Mouse (Mus musculus) embryonic facial prominence, embryonic 13.5 days (tissue): Measurements from ENCODE around the gene Smyd3. TPM values are rescaled to one million over a fixed set of nuclear protein-coding genes. Genes with fewer than 3 reads are reported as not detected.

Experiments
- ATAC-seq: fragments of 200-750 bp; cut with Nextera tagmentation; 2 replicates; pipeline ENCODE4 v1.8.0; 2017; ENCODE audit warnings: low read depth; ENCODE audit not compliant: insufficient number of reproducible peaks, insufficient read depth, low FRiP score, low TSS enrichment
- H3K27ac ChIP-seq: fragments of 300-500 bp; sonication (generic); 2 replicates; pipeline ENCODE4 v1.5.1; 2015; ENCODE audit warnings: moderate library complexity, mild to moderate bottlenecking, inconsistent platforms
- H3K27me3 ChIP-seq: fragments of 300-500 bp; sonication (generic); 2 replicates; pipeline ENCODE4 v1.6.1; 2015; ENCODE audit warnings: mild to moderate bottlenecking, inconsistent platforms
- H3K36me3 ChIP-seq: fragments of 300-500 bp; sonication (generic); 2 replicates; pipeline ENCODE4 v1.6.1; 2015; ENCODE audit warnings: mild to moderate bottlenecking, inconsistent platforms
- H3K4me1 ChIP-seq: fragments of 300-500 bp; sonication (generic); 2 replicates; pipeline ENCODE4 v1.6.1; 2015; ENCODE audit warnings: inconsistent platforms
- H3K4me2 ChIP-seq: fragments of 300-500 bp; sonication (generic); 2 replicates; pipeline ENCODE4 v1.6.1; 2015; ENCODE audit warnings: moderate library complexity, mild to moderate bottlenecking, inconsistent platforms
- H3K4me3 ChIP-seq: fragments of 300-500 bp; sonication (generic); 2 replicates; pipeline ENCODE4 v1.5.1; 2015; ENCODE audit warnings: mild to moderate bottlenecking, inconsistent platforms
- H3K9ac ChIP-seq: fragments of 300-500 bp; sonication (generic); 2 replicates; pipeline ENCODE4 v1.6.1; 2015; ENCODE audit warnings: mild to moderate bottlenecking, inconsistent platforms
- H3K9me3 ChIP-seq: fragments of 300-500 bp; sonication (generic); 2 replicates; pipeline ENCODE4 v1.6.1; 2016; ENCODE audit warnings: inconsistent platforms
- WGBS: fragments of 180-500 bp; shearing (Covaris S2); methylation state at CpG from one replicate; pipeline ENCODE4 v1.1.7; 2015; ENCODE audit warnings: mixed read lengths; 5-methylcytosine and 5-hydroxymethylcytosine counted together
- polyA plus RNA-seq: library from polyadenylated mRNA; unstranded; fragments of >200 nt; fragmentation: Nextera tagmentation; extraction: Ambion mirVana; gene quantifications from 2 replicates; pipeline ENCODE4 v1.2.1, GENCODE M21; 2015

Gene Smyd3
- polyA plus RNA-seq, 1 experiment from 2014 or later, result 30.1 TPM

- H3K9me3 ChIP-seq, result no peaks in the 10 kb centered on the region
- no peaks in the 10 kb centered on the region for H3K27me3 ChIP-seq
- H3K4me1 ChIP-seq, result peaks cover 62% of the 10 kb centered on the region
- H3K4me3 ChIP-seq, result no peak overlapping the region
- H3K27ac ChIP-seq, result no peak overlapping the region; the same call in 1 of the 2 replicates
- ATAC-seq, result no peak
- WGBS, result 65% methylated on average over 5 of the region's 5 CpGs
- H3K4me2 ChIP-seq, result no peak overlapping the region
- no peak overlapping the region for H3K9ac ChIP-seq
- H3K36me3 ChIP-seq, result no peaks in the 10 kb centered on the region
These were observed 473.7 kb downstream of the Smyd3 start for GRCm38 (mm10) chr1:179044165-179044564.

DNA sequence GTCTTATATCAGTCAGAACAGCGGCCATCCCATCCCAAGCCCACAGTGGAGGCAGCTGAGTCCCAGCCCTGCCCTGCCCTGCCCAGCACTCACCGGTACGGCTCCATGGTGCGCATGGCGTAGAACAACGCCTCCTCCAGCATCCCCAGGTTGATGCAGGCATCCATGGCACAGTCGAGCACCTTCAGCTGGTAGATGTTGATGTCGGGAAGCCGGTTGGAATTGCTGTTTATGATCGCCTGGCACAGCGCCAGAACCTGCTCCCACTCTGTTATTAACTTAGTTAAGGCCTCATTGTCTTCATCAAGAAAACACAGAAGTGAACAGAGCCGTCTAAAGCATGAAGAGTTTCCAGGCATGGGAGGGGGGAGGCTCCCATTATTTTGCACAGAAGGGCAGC lies 474.2 kb downstream of the Smyd3 start:
- WGBS, result 71% methylated on average over 12 of the region's 12 CpGs
- Histone ChIP-seq H3K27ac (peak overlapping the region; percentile 44; the same call in 1 of the 2 replicates), H3K27me3 (no peaks in the 10 kb centered on the region), H3K4me2 (no peak overlapping the region), H3K9me3 (no peaks in the 10 kb centered on the region), H3K4me1 (peaks cover 59% of the 10 kb centered on the region), H3K36me3 (no peaks in the 10 kb centered on the region), H3K9ac (no peak overlapping the region), H3K4me3 (no peak overlapping the region)
- 0 out of 2 replicates have a peak, but pooled peaks have one; percentile 54 for ATAC-seq

DNA sequence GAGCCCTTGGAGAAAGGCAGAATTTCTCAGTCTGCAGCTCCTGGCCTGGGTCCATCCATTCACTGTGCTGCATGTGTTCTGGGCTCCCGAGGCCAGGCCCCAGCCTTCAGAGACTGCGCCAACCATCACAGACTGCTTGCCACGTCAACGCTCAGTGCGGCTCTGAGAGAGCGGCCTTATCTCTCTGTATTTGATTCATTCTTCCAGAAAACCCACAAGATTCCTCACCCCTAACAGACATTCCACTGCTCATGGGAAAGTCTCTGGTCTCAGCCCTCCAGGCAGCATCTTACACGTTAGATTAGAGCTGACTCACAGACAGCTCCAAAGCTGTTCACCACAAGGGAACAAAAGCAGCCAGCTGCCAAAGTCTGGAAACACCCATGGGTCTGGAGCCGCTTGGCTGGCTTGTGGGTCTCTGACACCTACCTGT lies 475.9 kb downstream of the Smyd3 start:
- 41% methylated on average over 8 of the region's 8 CpGs for WGBS
- Histone ChIP-seq H3K27me3 (no peaks in the 10 kb centered on the region), H3K27ac (peak overlapping the region; percentile 83), H3K9me3 (no peaks in the 10 kb centered on the region), H3K9ac (0 out of 2 replicates have a peak overlapping the region, but pooled peaks have one; percentile 33), H3K4me3 (no peak overlapping the region), H3K4me1 (peaks cover 45% of the 10 kb centered on the region), H3K36me3 (no peaks in the 10 kb centered on the region), H3K4me2 (no peak overlapping the region)
- ATAC-seq, result peak; percentile 72

DNA sequence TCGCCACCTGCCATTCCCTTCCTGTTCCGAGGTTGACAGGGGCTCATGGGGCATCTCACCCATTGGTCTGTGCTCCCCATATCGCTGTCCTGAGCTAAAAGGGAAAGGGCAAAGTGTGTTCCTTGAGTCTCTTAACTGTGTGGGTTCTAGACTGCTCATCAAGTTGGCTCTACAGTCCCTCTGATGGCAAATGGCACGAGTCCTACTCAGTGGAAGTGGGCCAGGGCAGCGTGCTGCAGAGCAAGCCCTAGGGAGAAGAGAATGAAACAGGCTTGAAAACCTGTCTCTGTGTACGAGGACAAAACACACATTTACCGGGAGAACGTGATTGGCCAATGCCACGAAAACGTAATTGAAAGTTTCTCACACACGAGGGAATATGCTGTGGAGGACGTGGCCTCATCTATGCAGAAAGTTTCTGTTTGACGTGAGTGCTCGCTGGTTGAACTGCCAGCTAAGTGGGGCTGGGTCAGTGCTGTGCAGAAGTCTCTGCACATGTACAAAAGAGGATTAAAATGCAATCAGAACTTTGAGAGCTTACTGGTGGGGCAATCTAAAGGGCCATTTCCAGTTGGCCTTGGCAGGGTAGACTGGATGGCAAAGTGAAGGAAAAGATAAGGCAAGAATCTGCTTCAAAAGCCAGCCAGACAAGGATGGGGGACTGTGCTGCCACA lies 476.5 kb downstream of the Smyd3 start:
- Histone ChIP-seq H3K27me3 (no peaks in the 10 kb centered on the region), H3K27ac (peak overlapping the region; percentile 83), H3K9me3 (no peaks in the 10 kb centered on the region), H3K36me3 (no peaks in the 10 kb centered on the region), H3K9ac (0 out of 2 replicates have a peak overlapping the region, but pooled peaks have one; percentile 33), H3K4me1 (peaks cover 40% of the 10 kb centered on the region), H3K4me2 (no peak overlapping the region), H3K4me3 (no peak overlapping the region)
- 81% methylated on average over 14 of the region's 14 CpGs for WGBS
- no peak for ATAC-seq

DNA sequence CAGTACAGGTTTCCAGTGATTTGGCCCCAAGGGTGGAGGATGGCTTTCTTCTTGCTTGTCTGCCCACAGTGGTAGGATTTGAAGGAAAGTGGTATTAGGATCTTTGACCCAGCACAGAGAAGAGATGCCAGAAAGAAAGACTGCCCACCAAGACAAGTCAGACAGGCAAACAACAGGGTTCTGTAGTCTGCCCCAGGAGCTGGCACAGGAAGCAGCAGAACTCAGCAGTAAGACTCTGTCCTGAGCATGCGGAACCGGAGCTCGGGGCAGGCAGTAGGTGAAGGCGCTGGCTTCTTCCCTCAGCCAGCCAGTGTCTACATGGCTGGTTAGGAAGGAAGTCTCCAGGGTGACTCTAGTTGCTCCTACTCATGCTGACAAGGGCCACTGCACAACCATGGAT lies 479.0 kb downstream of the Smyd3 start:
- H3K27ac ChIP-seq, result no peak overlapping the region
- H3K4me1 ChIP-seq, result peaks cover 27% of the 10 kb centered on the region
- no peak overlapping the region for H3K4me3 ChIP-seq
- no peaks in the 10 kb centered on the region for H3K9me3 ChIP-seq
- no peak for ATAC-seq
- no peak overlapping the region for H3K4me2 ChIP-seq
- no peaks in the 10 kb centered on the region for H3K36me3 ChIP-seq
- no peak overlapping the region for H3K9ac ChIP-seq
- H3K27me3 ChIP-seq, result no peaks in the 10 kb centered on the region
- WGBS, result 87% methylated on average over 4 of the region's 4 CpGs

DNA sequence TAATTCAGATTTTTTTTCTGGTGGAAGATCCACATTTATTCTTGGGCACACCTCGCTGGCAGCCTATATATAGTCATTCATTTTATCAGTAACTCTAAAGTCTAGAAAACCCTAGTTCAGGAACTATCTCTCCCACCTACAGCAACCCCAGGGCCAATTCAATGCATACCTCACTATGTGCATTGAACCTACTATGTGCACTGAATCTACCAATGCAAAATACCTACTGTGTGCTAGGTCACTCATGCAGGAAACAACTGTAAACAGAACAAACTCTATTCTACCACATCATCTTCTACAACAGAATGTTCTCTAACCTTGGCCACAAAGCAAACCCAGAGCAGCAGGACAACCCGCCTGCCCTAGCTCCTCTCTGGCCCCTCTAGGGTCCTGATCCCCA lies 484.9 kb downstream of the Smyd3 start:
- Histone ChIP-seq H3K27ac (no peak overlapping the region), H3K27me3 (no peaks in the 10 kb centered on the region), H3K9ac (no peak overlapping the region), H3K36me3 (no peaks in the 10 kb centered on the region), H3K4me1 (no peaks in the 10 kb centered on the region), H3K4me2 (no peak overlapping the region), H3K4me3 (no peak overlapping the region), H3K9me3 (no peaks in the 10 kb centered on the region)
- no peak for ATAC-seq
- 95% methylated on average over 2 of the region's 2 CpGs for WGBS

GRCm38 (mm10) chr1:179031581-179031980 lies 486.3 kb downstream of the Smyd3 start:
- no peak overlapping the region for H3K27ac ChIP-seq
- no peak overlapping the region for H3K9ac ChIP-seq
- no peak for ATAC-seq
- no peaks in the 10 kb centered on the region for H3K9me3 ChIP-seq
- H3K4me1 ChIP-seq, result no peaks in the 10 kb centered on the region
- no peak overlapping the region for H3K4me3 ChIP-seq
- 93% methylated on average over 5 of the region's 5 CpGs for WGBS
- H3K27me3 ChIP-seq, result no peaks in the 10 kb centered on the region
- no peaks in the 10 kb centered on the region for H3K36me3 ChIP-seq
- no peak overlapping the region for H3K4me2 ChIP-seq

DNA sequence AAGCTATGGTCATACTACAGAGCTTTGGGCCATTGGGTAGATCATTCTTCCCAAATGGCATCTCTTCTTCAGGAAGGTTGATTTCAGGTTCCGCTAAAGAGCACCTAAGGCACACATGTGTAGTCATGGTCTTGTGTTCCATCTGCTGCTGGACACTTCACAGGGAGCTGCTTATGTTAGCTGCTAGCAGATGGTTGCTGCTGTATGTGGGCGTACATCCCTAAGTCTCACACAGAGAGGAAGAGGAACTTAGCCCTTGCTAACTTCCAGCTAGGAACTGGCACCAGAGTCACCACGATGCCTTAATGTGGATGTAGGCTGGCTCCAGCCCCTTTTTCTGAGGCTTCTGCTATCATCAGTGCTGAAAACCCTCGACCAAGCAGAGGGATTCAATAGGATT lies 491.2 kb downstream of the Smyd3 start:
- WGBS, result 91% methylated on average over 4 of the region's 4 CpGs
- Histone ChIP-seq H3K27me3 (no peaks in the 10 kb centered on the region), H3K4me2 (no peak overlapping the region), H3K4me1 (peaks cover 8% of the 10 kb centered on the region), H3K9me3 (no peaks in the 10 kb centered on the region), H3K9ac (no peak overlapping the region), H3K36me3 (no peaks in the 10 kb centered on the region), H3K27ac (no peak overlapping the region), H3K4me3 (no peak overlapping the region)
- ATAC-seq, result no peak

DNA sequence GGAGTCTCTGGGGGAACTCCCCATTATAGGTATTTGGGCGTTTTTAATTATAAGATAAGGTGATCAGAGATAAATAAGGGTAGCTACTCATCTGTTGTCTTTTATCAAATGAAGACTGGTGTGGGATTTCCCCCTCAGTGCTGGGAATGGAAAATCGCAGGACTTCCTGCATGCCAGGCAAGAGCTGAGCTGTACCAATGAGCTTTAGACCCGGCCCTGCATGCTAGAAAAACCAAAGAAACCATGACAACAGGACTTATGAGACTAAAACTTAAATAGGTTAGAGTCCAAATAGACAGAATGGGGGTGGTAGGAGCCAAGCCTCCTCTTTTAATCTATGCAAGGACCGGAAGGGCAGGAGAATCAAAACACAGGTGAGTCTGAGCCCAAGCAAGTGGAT lies 492.7 kb downstream of the Smyd3 start:
- WGBS, result 83% methylated on average over 4 of the region's 4 CpGs

DNA sequence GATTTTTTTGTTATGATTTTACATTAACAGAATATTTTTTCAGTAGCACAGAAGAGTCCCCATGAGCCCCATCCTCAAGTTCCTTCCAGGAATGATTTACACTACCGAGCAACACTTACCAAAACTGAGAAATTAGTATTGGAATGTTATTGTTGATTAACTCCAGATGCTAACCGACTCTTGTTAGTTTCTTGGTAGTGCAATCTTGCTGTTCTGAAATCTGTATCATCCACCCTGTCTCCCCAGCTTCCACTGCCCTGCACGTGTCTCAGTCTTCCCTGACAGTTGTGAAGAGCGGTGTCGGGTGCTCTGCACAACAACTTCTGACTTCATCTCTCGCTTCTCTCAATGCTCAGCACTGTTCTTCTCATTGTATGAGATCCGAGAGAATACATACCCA lies 494.4 kb downstream of the Smyd3 start:
- no peak overlapping the region for H3K27ac ChIP-seq
- WGBS, result 40% methylated on average over 7 of the region's 7 CpGs
- ATAC-seq, result no peak
- peaks cover 8% of the 10 kb centered on the region for H3K4me1 ChIP-seq
- no peaks in the 10 kb centered on the region for H3K36me3 ChIP-seq
- no peak overlapping the region for H3K9ac ChIP-seq
- H3K4me3 ChIP-seq, result no peak overlapping the region
- no peaks in the 10 kb centered on the region for H3K9me3 ChIP-seq
- no peak overlapping the region for H3K4me2 ChIP-seq
- no peaks in the 10 kb centered on the region for H3K27me3 ChIP-seq

More for the DNA sequence above, 492.7 kb downstream of the Smyd3 start:
- Histone ChIP-seq H3K4me2 (no peak overlapping the region), H3K4me1 (peaks cover 8% of the 10 kb centered on the region), H3K4me3 (no peak overlapping the region), H3K27me3 (no peaks in the 10 kb centered on the region), H3K27ac (no peak overlapping the region), H3K9ac (no peak overlapping the region), H3K9me3 (no peaks in the 10 kb centered on the region), H3K36me3 (no peaks in the 10 kb centered on the region)
- ATAC-seq, result no peak

DNA sequence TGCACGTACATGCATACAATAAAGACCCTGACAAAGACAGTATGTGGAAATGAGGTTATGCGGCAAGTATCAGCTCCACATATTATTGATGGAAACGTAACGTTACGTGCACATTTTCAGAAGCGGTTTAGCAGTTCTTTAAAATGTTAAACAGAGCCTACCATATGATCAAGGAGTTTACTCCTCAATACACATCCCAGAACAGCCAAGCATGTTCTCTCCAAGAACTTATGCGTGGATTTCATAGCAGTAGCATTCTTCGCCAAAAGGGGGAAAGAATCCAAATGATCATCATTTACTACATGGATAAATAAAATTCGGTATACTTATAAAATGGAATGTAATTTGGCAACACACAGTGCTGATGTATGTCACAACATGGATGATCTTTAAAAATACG lies 500.4 kb downstream of the Smyd3 start:
- 92% methylated on average over 10 of the region's 10 CpGs for WGBS
- Histone ChIP-seq H3K4me1 (no peaks in the 10 kb centered on the region; the same call in 1 of the 2 replicates), H3K27ac (no peak overlapping the region), H3K9me3 (no peaks in the 10 kb centered on the region), H3K4me2 (no peak overlapping the region), H3K36me3 (no peaks in the 10 kb centered on the region), H3K9ac (no peak overlapping the region), H3K4me3 (no peak overlapping the region), H3K27me3 (no peaks in the 10 kb centered on the region)
- no peak for ATAC-seq

DNA sequence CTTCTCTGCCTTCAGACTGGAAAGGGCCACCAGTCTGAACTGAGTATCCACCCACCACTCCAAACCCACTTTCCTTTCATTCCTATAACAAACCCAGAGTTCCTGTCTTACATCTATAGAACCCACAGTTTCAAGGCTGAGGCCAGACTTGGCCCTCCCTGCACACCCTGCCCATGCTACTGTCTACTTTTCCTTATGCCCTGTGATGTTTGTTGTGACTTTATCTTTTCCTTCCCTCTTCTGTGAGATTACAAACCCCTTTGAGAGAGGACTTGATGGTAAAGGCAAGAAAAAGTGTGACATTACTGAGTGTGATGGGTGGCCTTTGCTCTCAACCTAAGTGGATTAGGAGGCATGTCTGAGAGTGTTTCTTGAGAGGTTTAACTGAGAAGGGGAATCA lies 504.8 kb downstream of the Smyd3 start:
- Histone ChIP-seq H3K4me3 (no peak overlapping the region), H3K27ac (0 out of 2 replicates have a peak overlapping the region, but pooled peaks have one; percentile 17), H3K4me2 (no peak overlapping the region), H3K36me3 (no peaks in the 10 kb centered on the region), H3K9me3 (no peaks in the 10 kb centered on the region), H3K4me1 (no peaks in the 10 kb centered on the region; the same call in 1 of the 2 replicates), H3K9ac (no peak overlapping the region), H3K27me3 (no peaks in the 10 kb centered on the region)
- no peak for ATAC-seq
